Mouse (Mus musculus): ENCODE results near the gene Cbfa2t3.

The Cbfa2t3 gene

GRCm38 (mm10) chr8:122685097-122685861 lies 13.6 kb downstream of the Cbfa2t3 start:
- DNase-seq, result peak; percentile 61 to 74

GRCm38 (mm10) chr8:122682820-122683219 lies 16.1 kb downstream of the Cbfa2t3 start:
- DNase-seq, result no peak

- no peak for DNase-seq
These were observed 18.7 kb downstream of the Cbfa2t3 start for GRCm38 (mm10) chr8:122680171-122680570.

GRCm38 (mm10) chr8:122679325-122679920 lies 19.5 kb downstream of the Cbfa2t3 start:
- DNase-seq, result no peak

- no peak for DNase-seq
These were observed 20.1 kb downstream of the Cbfa2t3 start for GRCm38 (mm10) chr8:122678896-122679210.

GRCm38 (mm10) chr8:122678061-122678895 lies 20.6 kb downstream of the Cbfa2t3 start:
- peak; percentile 82 to 93 for DNase-seq

GRCm38 (mm10) chr8:122677481-122678021 lies 21.4 kb downstream of the Cbfa2t3 start:
- no peak for DNase-seq

GRCm38 (mm10) chr8:122676621-122677480 lies 22.1 kb downstream of the Cbfa2t3 start:
- peak; percentile 95 to 96 for DNase-seq

GRCm38 (mm10) chr8:122675596-122676420 lies 23.1 kb downstream of the Cbfa2t3 start:
- peak; percentile 66 to 68 for DNase-seq

GRCm38 (mm10) chr8:122674999-122675398 lies 23.9 kb downstream of the Cbfa2t3 start:
- DNase-seq, result peak in 1 of 2 experiments; percentile 53

GRCm38 (mm10) chr8:122673989-122674388 lies 24.9 kb downstream of the Cbfa2t3 start:
- DNase-seq, result peak in 1 of 2 experiments; percentile 43

GRCm38 (mm10) chr8:122671894-122672293 lies 27.0 kb downstream of the Cbfa2t3 start:
- DNase-seq, result no peak

GRCm38 (mm10) chr8:122670718-122671117 lies 28.2 kb downstream of the Cbfa2t3 start:
- no peak for DNase-seq

GRCm38 (mm10) chr8:122670001-122670400 lies 28.9 kb downstream of the Cbfa2t3 start:
- no peak for DNase-seq

- DNase-seq, result no peak
These were observed 29.5 kb downstream of the Cbfa2t3 start for GRCm38 (mm10) chr8:122669370-122669769.

- DNase-seq, result no peak
These were observed 31.1 kb downstream of the Cbfa2t3 start for GRCm38 (mm10) chr8:122667854-122668253.

- no peak for DNase-seq
These were observed 32.1 kb downstream of the Cbfa2t3 start for GRCm38 (mm10) chr8:122666827-122667226.

GRCm38 (mm10) chr8:122666338-122666764 lies 32.6 kb downstream of the Cbfa2t3 start:
- no peak for DNase-seq

- DNase-seq, result peak; percentile 54 to 74
These were observed 33.1 kb downstream of the Cbfa2t3 start for GRCm38 (mm10) chr8:122665667-122666316.

- DNase-seq, result peak; percentile 74 to 81
These were observed 33.7 kb downstream of the Cbfa2t3 start for GRCm38 (mm10) chr8:122665221-122665620.

- DNase-seq, result no peak
These were observed 35.2 kb downstream of the Cbfa2t3 start for GRCm38 (mm10) chr8:122663670-122664069.
